ENCODE assay signal across 8 mouse cellular contexts in genomic region chr19:45058841-45059240, GRCm38 (mm10). TPM values are rescaled to one million over a fixed set of nuclear protein-coding genes. Genes with fewer than 3 reads are reported as not detected.
A peak's percentile ranks its signal among the peaks of the same experiment; 100 is the strongest.
DNase-seq lines count a peak whose midpoint lies in the region; ATAC-seq and TF ChIP-seq lines count a peak whose summit lies in the region.

No protein-coding gene starts in this region.

- 0 out of 2 replicates have a peak, but pooled peaks cover 3% of the 10 kb centered on the region for H3K27me3 ChIP-seq in lung, embryonic 16.5 days (ENCODE audit: control insufficient read depth, insufficient read depth, low read depth, low read length)
- H3K27me3 ChIP-seq in erythroblast, embryonic 14.5 days (ENCODE audit: control insufficient read depth) = peaks cover under 1% of the 10 kb centered on the region; the same call in 1 of the 2 replicates
- peaks cover 6% of the 10 kb centered on the region for H3K27me3 ChIP-seq in limb, embryonic 13.5 days
- H3K27me3 ChIP-seq in small intestine, adult 2 months (ENCODE audit: control insufficient read depth, insufficient read depth, low read length) = no peaks in the 10 kb centered on the region

- TF ChIP-seq POLR2A in small intestine, adult 2 months (IDR thresholded peaks at IDR 0.05; ENCODE audit: low read depth, low read length) = no peak

- TF ChIP-seq CTCF in small intestine, adult 2 months (IDR thresholded peaks at IDR 0.05; ENCODE audit: extremely low read depth, insufficient read length, insufficient replicate concordance, low read depth, low read length) = no peak

- peak overlapping the region; percentile 88 for H3K9ac ChIP-seq in lung, embryonic 16.5 days (ENCODE audit: low read length)
- H3K9ac ChIP-seq in limb, embryonic 13.5 days = peak overlapping the region; percentile 89

- H3K36me3 ChIP-seq in lung, embryonic 16.5 days (ENCODE audit: control insufficient read depth, insufficient read depth, low read length) = peaks cover 2% of the 10 kb centered on the region; the same call in 1 of the 2 replicates
- H3K36me3 ChIP-seq in erythroblast, embryonic 14.5 days (ENCODE audit: control insufficient read depth) = no peaks in the 10 kb centered on the region
- H3K36me3 ChIP-seq in limb, embryonic 13.5 days = peaks cover 16% of the 10 kb centered on the region
- H3K36me3 ChIP-seq in small intestine, adult 2 months (ENCODE audit: control insufficient read depth, insufficient read depth, low read length) = no peaks in the 10 kb centered on the region; the same call in 1 of the 2 replicates

- WGBS in lung, embryonic 16.5 days = under 1% methylated on average over 14 of the region's 14 CpGs
- under 1% methylated on average over 14 of the region's 14 CpGs for WGBS in limb, embryonic 13.5 days
- WGBS in small intestine, adult 2 months = under 1% methylated on average over 14 of the region's 14 CpGs

- no peaks in the 10 kb centered on the region for H3K9me3 ChIP-seq in lung, embryonic 16.5 days (ENCODE audit: control insufficient read depth, low read length)
- H3K9me3 ChIP-seq in erythroblast, embryonic 14.5 days (ENCODE audit: control insufficient read depth, low read length) = no peaks in the 10 kb centered on the region
- H3K9me3 ChIP-seq in limb, embryonic 13.5 days = no peaks in the 10 kb centered on the region

- peaks cover 19% of the 10 kb centered on the region for H3K4me1 ChIP-seq in lung, embryonic 16.5 days (replicated peaks; ENCODE audit: control insufficient read depth, insufficient read depth, low read length)
- peaks cover 47% of the 10 kb centered on the region for H3K4me1 ChIP-seq in erythroblast, embryonic 14.5 days (ENCODE audit: control insufficient read depth)
- peaks cover 27% of the 10 kb centered on the region for H3K4me1 ChIP-seq in limb, embryonic 13.5 days
- H3K4me1 ChIP-seq in small intestine, adult 2 months (ENCODE audit: control insufficient read depth, insufficient read depth, insufficient read length, low read length) = peaks cover 5% of the 10 kb centered on the region; the same call in 1 of the 2 replicates

- peak overlapping the region; percentile 59 for H3K4me2 ChIP-seq in lung, embryonic 16.5 days (ENCODE audit: low read depth, low read length)
- H3K4me2 ChIP-seq in limb, embryonic 13.5 days (replicated peaks) = peak overlapping the region; percentile 83

- DNase-seq in lung, postnatal 25 days (ENCODE audit: low spot score) = no peak
- no peak for DNase-seq in lung, postnatal 10 days

- ATAC-seq in lung, embryonic 16.5 days (ENCODE audit: low read depth) = no peak
- no peak for ATAC-seq in limb, embryonic 13.5 days (ENCODE audit: low FRiP score, low read depth)
- ATAC-seq in CD4-positive, CD25-positive, alpha-beta regulatory T cell, adult 4 months = no peak
- no peak for ATAC-seq in megakaryocyte progenitor cell, adult 5-6 weeks (replicated peaks; ENCODE audit: poor library complexity)

- H3K4me3 ChIP-seq in lung, embryonic 16.5 days (ENCODE audit: low read length) = peak overlapping the region; percentile 68
- H3K4me3 ChIP-seq in erythroblast, embryonic 14.5 days (replicated peaks) = peak overlapping the region; percentile 83
- peak overlapping the region; percentile 64 for H3K4me3 ChIP-seq in limb, embryonic 13.5 days
- H3K4me3 ChIP-seq in small intestine, adult 2 months (ENCODE audit: low read depth, low read length) = peak overlapping the region; percentile 75

- peak overlapping the region; percentile 98 for H3K27ac ChIP-seq in lung, embryonic 16.5 days (ENCODE audit: low read length)
- H3K27ac ChIP-seq in limb, embryonic 13.5 days = peak overlapping the region; percentile 98
- peak overlapping the region; percentile 91 for H3K27ac ChIP-seq in small intestine, adult 2 months (ENCODE audit: insufficient read depth, low read depth, low read length)

RNA-seq across cellular contexts. Expression of gene Sfxn3, which starts 11.5 kb away (rescaled TPM):
- polyA plus RNA-seq in lung, embryonic 16.5 days (2015; fragmentation: Nextera tagmentation; extraction: Ambion mirVana) = 26.0 and 26.1 TPM in 2 replicates
- 0.08 and 0.11 TPM in 2 replicates for polyA plus RNA-seq in erythroblast, embryonic 14.5 days (2012)
- 26.0 and 26.5 TPM in 2 replicates for polyA plus RNA-seq in limb, embryonic 13.5 days (2015; fragmentation: Nextera tagmentation; extraction: Ambion mirVana)
- polyA plus RNA-seq in small intestine, adult 2 months (2012; rRNA removed) = 8.8 and 9.5 TPM in 2 replicates
- 100 to 1,000 TPM in 1 of 2 experiments, 10 to 100 TPM in 1; 92.5 to 132 TPM for polyA plus RNA-seq in CD4-positive, CD25-positive, alpha-beta regulatory T cell, adult 4 months (2017; shearing (Covaris generic))
- total RNA-seq in megakaryocyte progenitor cell, adult 5-6 weeks (2015) = 17.5 and 23.8 TPM in 2 replicates
- total RNA-seq in megakaryocyte progenitor cell, adult 5-6 weeks (2017) = 2.4 and 3.1 TPM in 2 replicates

RNA-seq across cellular contexts. Expression of gene Pdzd7, which starts 13.3 kb away (rescaled TPM):
- 0.21 and 0.33 TPM in 2 replicates for polyA plus RNA-seq in lung, embryonic 16.5 days (2015; fragmentation: Nextera tagmentation; extraction: Ambion mirVana)
- not detected in 2 replicates for polyA plus RNA-seq in erythroblast, embryonic 14.5 days (2012)
- polyA plus RNA-seq in limb, embryonic 13.5 days (2015; fragmentation: Nextera tagmentation; extraction: Ambion mirVana) = 0.41 and 0.56 TPM in 2 replicates
- 0.29 and 1.2 TPM in 2 replicates for polyA plus RNA-seq in small intestine, adult 2 months (2012; rRNA removed)
- not detected for polyA plus RNA-seq in CD4-positive, CD25-positive, alpha-beta regulatory T cell, adult 4 months (2017; shearing (Covaris generic))
- total RNA-seq in megakaryocyte progenitor cell, adult 5-6 weeks (2015) = 0.05 TPM in 1 of 2 replicates, not detected in the other
- not detected in 2 replicates for total RNA-seq in megakaryocyte progenitor cell, adult 5-6 weeks (2017)

RNA-seq across cellular contexts. Expression of gene Kazald1, which starts 16.2 kb away (rescaled TPM):
- polyA plus RNA-seq in lung, embryonic 16.5 days (2015; fragmentation: Nextera tagmentation; extraction: Ambion mirVana) = 6.8 and 9.8 TPM in 2 replicates
- polyA plus RNA-seq in erythroblast, embryonic 14.5 days (2012) = not detected in 2 replicates
- polyA plus RNA-seq in limb, embryonic 13.5 days (2015; fragmentation: Nextera tagmentation; extraction: Ambion mirVana) = 18.6 and 20.4 TPM in 2 replicates
- 2.2 and 2.4 TPM in 2 replicates for polyA plus RNA-seq in small intestine, adult 2 months (2012; rRNA removed)
- polyA plus RNA-seq in CD4-positive, CD25-positive, alpha-beta regulatory T cell, adult 4 months (2017; shearing (Covaris generic)) = 1 to 10 TPM in 1 of 2 experiments, under 1 TPM in 1; 0.76 to 1.2 TPM
- 0.17 and 0.25 TPM in 2 replicates for total RNA-seq in megakaryocyte progenitor cell, adult 5-6 weeks (2015)
- total RNA-seq in megakaryocyte progenitor cell, adult 5-6 weeks (2017) = 0.83 and 0.84 TPM in 2 replicates

RNA-seq across cellular contexts. Expression of gene Lzts2, which starts 44.6 kb away (rescaled TPM):
- polyA plus RNA-seq in lung, embryonic 16.5 days (2015; fragmentation: Nextera tagmentation; extraction: Ambion mirVana) = 50.1 and 51.6 TPM in 2 replicates
- 0.29 and 0.33 TPM in 2 replicates for polyA plus RNA-seq in erythroblast, embryonic 14.5 days (2012)
- 68.8 and 68.9 TPM in 2 replicates for polyA plus RNA-seq in limb, embryonic 13.5 days (2015; fragmentation: Nextera tagmentation; extraction: Ambion mirVana)
- polyA plus RNA-seq in small intestine, adult 2 months (2012; rRNA removed) = 40.3 and 50.4 TPM in 2 replicates
- 1 to 10 TPM in 1 of 2 experiments, under 1 TPM in 1; 0.54 to 1.6 TPM for polyA plus RNA-seq in CD4-positive, CD25-positive, alpha-beta regulatory T cell, adult 4 months (2017; shearing (Covaris generic))
- 4.8 and 5.1 TPM in 2 replicates for total RNA-seq in megakaryocyte progenitor cell, adult 5-6 weeks (2015)
- total RNA-seq in megakaryocyte progenitor cell, adult 5-6 weeks (2017) = 7.7 and 8.6 TPM in 2 replicates

RNA-seq across cellular contexts. Expression of gene Mrpl43, which starts 52.6 kb away (rescaled TPM):
- 65.2 and 67.2 TPM in 2 replicates for polyA plus RNA-seq in lung, embryonic 16.5 days (2015; fragmentation: Nextera tagmentation; extraction: Ambion mirVana)
- 7.0 and 7.7 TPM in 2 replicates for polyA plus RNA-seq in erythroblast, embryonic 14.5 days (2012)
- polyA plus RNA-seq in limb, embryonic 13.5 days (2015; fragmentation: Nextera tagmentation; extraction: Ambion mirVana) = 69.2 and 76.3 TPM in 2 replicates
- 71.9 and 126 TPM in 2 replicates for polyA plus RNA-seq in small intestine, adult 2 months (2012; rRNA removed)
- polyA plus RNA-seq in CD4-positive, CD25-positive, alpha-beta regulatory T cell, adult 4 months (2017; shearing (Covaris generic)) = 10 to 100 TPM; 45.8 to 63.1 TPM
- total RNA-seq in megakaryocyte progenitor cell, adult 5-6 weeks (2015) = 44.3 and 44.8 TPM in 2 replicates
- 25.2 and 30.3 TPM in 2 replicates for total RNA-seq in megakaryocyte progenitor cell, adult 5-6 weeks (2017)
